Mouse (Mus musculus) liver, postnatal 0 days (tissue): Measurements from ENCODE around the gene Lekr1.

Experiments used
- CTCF ChIP-seq: sonication (generic); IDR thresholded peaks from 2 replicates; pipeline ENCODE4 v1.5.1; 2016; ENCODE audit warnings: antibody characterized with exemption, low read depth
- EP300 ChIP-seq: IDR thresholded peaks from 2 replicates; pipeline ENCODE4 v1.6.1; 2016; ENCODE audit warnings: antibody characterized with exemption, low read depth, mild to moderate bottlenecking

GRCm38 (mm10) chr3:65827400-65827799 lies 161.4 kb downstream of the Lekr1 start:
- TF ChIP-seq EP300 (no peak), CTCF (no peak)
